Mouse (Mus musculus) C2C12 (cell line): ENCODE measurements around the gene Lingo2.

Experiments used
- CTCF ChIP-seq: IDR thresholded peaks from one replicate; pipeline ENCODE4 v1.5.1; 2011; ENCODE audit not compliant: control insufficient read depth, insufficient read depth, insufficient read length
- MYOD1 ChIP-seq: IDR thresholded peaks from one replicate; pipeline ENCODE4 v1.6.1; 2011; ENCODE audit warnings: low read depth; ENCODE audit not compliant: control insufficient read depth, insufficient read length

GRCm38 (mm10) chr4:36730691-36731090, 220.9 kb downstream of the Lingo2 start:
- TF ChIP-seq CTCF (no peak), MYOD1 (no peak)
